Mouse (Mus musculus): ENCODE results near the gene Prok1. TPM values are rescaled to one million over a fixed set of nuclear protein-coding genes. Genes with fewer than 3 reads are reported as not detected.

The Prok1 gene
- polyA plus RNA-seq, 2 experiments = 0.03 TPM; not detected in 1

DNA sequence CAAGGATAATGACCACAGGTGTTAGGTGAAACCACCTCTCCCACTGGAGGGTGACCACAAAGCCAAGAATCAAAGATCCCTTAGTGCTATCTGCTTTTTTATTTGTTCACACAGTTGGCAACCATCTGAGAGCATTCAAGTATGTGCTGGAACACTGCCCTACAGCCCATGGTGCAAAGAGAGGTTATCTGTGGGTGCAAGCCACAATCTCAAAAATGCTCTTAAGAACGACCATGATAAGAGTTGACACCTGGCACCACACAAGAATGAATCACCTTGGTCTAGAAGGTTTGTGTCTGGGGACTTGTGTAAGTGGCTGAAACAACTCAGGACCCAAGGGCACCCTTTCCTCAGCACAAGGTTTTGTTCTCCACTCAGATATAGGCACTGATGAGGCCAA is 16.3 kb downstream of the Prok1 start:
- ATAC-seq (ENCODE audit: insufficient read depth) = no peak

DNA sequence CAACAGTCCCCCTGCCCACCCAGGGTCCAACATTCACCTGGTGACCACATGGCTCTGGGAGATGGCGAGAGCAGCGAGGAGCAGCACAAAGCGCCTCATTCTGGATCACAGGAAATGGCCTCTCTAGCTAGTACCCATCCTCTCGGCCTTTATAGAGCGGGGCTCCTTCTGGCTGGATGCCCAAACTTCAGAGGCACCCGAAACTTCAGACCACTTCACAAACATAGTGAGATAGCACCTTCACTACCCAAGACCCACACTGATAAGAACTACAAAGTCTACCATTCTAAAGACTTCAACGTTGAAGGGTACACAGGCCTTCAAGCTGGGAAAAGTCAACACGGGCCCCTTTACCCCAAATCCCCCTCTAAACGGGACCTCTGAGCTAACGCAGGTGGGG is 17.9 kb downstream of the Prok1 start, which contains the start of gene Cym:
Cym (minus strand) TSS at position 125 of the 400 bp plus-strand sequence.
- DNase-seq (ENCODE audit: low read depth in 3 of 3, low spot score in 3 of 3) (no peak), ATAC-seq (ENCODE audit: insufficient read depth) (no peak)
- Histone ChIP-seq H3K4me2 (ENCODE audit: low read depth) (no peak within 1 kb of the TSS), H3K4me3 (ENCODE audit: insufficient read depth in 1 of 2, low read depth in 2 of 2, low read length in 2 of 2) (no peak within 1 kb of the TSS), H3K9ac (replicated peaks) (no peak within 1 kb of the TSS), H3K9me3 (ENCODE audit: control insufficient read depth, low read length) (no peaks in the 10 kb centered on the region), H3K27ac (no peak within 1 kb of the TSS), H3K4me1 (replicated peaks; ENCODE audit: control insufficient read depth in 2 of 2, insufficient read depth in 2 of 2, low read length in 1 of 2) (no peaks in the 10 kb centered on the region), H3K27me3 (ENCODE audit: control insufficient read depth, insufficient read depth, low read length) (no peaks in the 10 kb centered on the region), H3K36me3 (replicated peaks; ENCODE audit: control insufficient read depth, insufficient read depth, low read depth) (no peaks in the 10 kb centered on the region)
- 58% methylated on average over 10 of the region's 10 CpGs for WGBS (ENCODE audit: insufficient replicate concordance)
- TF ChIP-seq CTCF (IDR thresholded peaks at IDR 0.05; ENCODE audit: low read depth) = no peak
- no peak for TF ChIP-seq EP300 (IDR thresholded peaks at IDR 0.05; ENCODE audit: low read depth)

More for the DNA sequence above, 16.3 kb downstream of the Prok1 start:
- Histone ChIP-seq H3K36me3 (replicated peaks; ENCODE audit: control insufficient read depth, insufficient read depth, low read depth) (no peaks in the 10 kb centered on the region), H3K9ac (replicated peaks) (no peak overlapping the region), H3K4me2 (ENCODE audit: low read depth) (no peak overlapping the region), H3K4me1 (replicated peaks; ENCODE audit: control insufficient read depth in 2 of 2, insufficient read depth in 2 of 2, low read length in 1 of 2) (no peaks in the 10 kb centered on the region), H3K27ac (no peak overlapping the region), H3K27me3 (ENCODE audit: control insufficient read depth, insufficient read depth, low read length) (no peaks in the 10 kb centered on the region), H3K4me3 (ENCODE audit: insufficient read depth in 1 of 2, low read depth in 2 of 2, low read length in 2 of 2) (no peak overlapping the region), H3K9me3 (ENCODE audit: control insufficient read depth, low read length) (no peaks in the 10 kb centered on the region)
- no peak for TF ChIP-seq CTCF (IDR thresholded peaks at IDR 0.05; ENCODE audit: low read depth)
- no peak for TF ChIP-seq EP300 (IDR thresholded peaks at IDR 0.05; ENCODE audit: low read depth)
- DNase-seq (ENCODE audit: low read depth in 3 of 3, low spot score in 3 of 3) = no peak
- WGBS (ENCODE audit: insufficient replicate concordance) = 36% methylated on average over 1 of the region's 1 CpGs

DNA sequence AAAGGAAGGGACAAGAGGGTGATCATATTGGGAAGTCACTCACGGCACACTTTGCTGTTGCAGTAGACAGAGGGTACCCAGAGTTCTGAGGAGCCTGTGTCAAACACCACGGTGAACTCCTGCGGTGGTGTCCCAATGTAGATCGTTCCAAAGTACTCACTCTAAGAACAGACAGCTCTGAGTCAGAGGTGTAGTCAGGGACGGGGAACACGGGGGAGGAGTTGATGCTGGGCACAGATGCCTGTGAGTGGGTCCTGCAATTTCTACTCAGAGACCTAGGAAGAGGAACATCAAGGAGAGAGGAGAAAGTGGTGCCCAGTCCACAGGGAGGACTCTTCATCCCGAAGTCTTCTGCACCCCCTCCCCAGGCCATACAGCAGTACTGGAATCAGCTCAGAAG is 20.9 kb downstream of the Prok1 start:
- no peak overlapping the region for H3K4me2 ChIP-seq (ENCODE audit: low read depth)
- no peak overlapping the region for H3K4me3 ChIP-seq (ENCODE audit: insufficient read depth in 1 of 2, low read depth in 2 of 2, low read length in 2 of 2)
- no peak overlapping the region for H3K27ac ChIP-seq
- no peak for DNase-seq (ENCODE audit: low read depth in 3 of 3, low spot score in 3 of 3)
- ATAC-seq (ENCODE audit: insufficient read depth) = no peak
- TF ChIP-seq CTCF (IDR thresholded peaks at IDR 0.05; ENCODE audit: low read depth) (no peak), EP300 (IDR thresholded peaks at IDR 0.05; ENCODE audit: low read depth) (no peak)
- H3K9me3 ChIP-seq (ENCODE audit: control insufficient read depth, low read length) = no peaks in the 10 kb centered on the region
- 65% methylated on average over 7 of the region's 7 CpGs for whole genome bisulfite sequencing (ENCODE audit: insufficient replicate concordance)
- H3K27me3 ChIP-seq (ENCODE audit: control insufficient read depth, insufficient read depth, low read length) = no peaks in the 10 kb centered on the region
- H3K36me3 ChIP-seq (replicated peaks; ENCODE audit: control insufficient read depth, insufficient read depth, low read depth) = no peaks in the 10 kb centered on the region
- no peak overlapping the region for H3K9ac ChIP-seq (replicated peaks)
- no peaks in the 10 kb centered on the region for H3K4me1 ChIP-seq (replicated peaks; ENCODE audit: control insufficient read depth in 2 of 2, insufficient read depth in 2 of 2, low read length in 1 of 2)

DNA sequence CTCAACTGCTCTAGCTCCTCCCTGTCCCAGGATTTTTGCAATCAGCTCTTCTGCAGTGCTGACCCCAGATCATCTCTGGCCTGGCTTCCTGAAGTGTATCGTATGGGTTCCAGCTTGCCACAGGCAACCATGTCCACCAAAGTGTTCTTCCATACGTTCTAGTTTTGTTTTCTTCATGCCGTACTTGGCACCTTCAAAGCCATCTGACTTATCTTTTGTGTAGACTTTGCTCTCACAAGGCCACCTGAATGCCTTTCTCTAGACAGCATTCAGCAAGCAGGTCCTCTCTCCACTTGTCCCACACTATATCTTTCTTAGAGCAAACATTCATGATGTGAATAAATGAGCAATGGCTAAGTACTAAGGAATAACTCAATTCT is 22.4 kb downstream of the Prok1 start:
- Histone ChIP-seq H3K9me3 (ENCODE audit: control insufficient read depth, low read length) (no peaks in the 10 kb centered on the region), H3K27ac (no peak overlapping the region), H3K36me3 (replicated peaks; ENCODE audit: control insufficient read depth, insufficient read depth, low read depth) (no peaks in the 10 kb centered on the region), H3K4me3 (ENCODE audit: insufficient read depth in 1 of 2, low read depth in 2 of 2, low read length in 2 of 2) (no peak overlapping the region), H3K4me1 (replicated peaks; ENCODE audit: control insufficient read depth in 2 of 2, insufficient read depth in 2 of 2, low read length in 1 of 2) (no peaks in the 10 kb centered on the region), H3K9ac (replicated peaks) (no peak overlapping the region), H3K4me2 (ENCODE audit: low read depth) (no peak overlapping the region), H3K27me3 (ENCODE audit: control insufficient read depth, insufficient read depth, low read length) (no peaks in the 10 kb centered on the region)
- DNase-seq (ENCODE audit: low read depth in 3 of 3, low spot score in 3 of 3) (no peak), ATAC-seq (ENCODE audit: insufficient read depth) (no peak)
- 51% methylated on average over 3 of the region's 3 CpGs for WGBS (ENCODE audit: insufficient replicate concordance)
- TF ChIP-seq CTCF (IDR thresholded peaks at IDR 0.05; ENCODE audit: low read depth) (no peak), EP300 (IDR thresholded peaks at IDR 0.05; ENCODE audit: low read depth) (no peak)

DNA sequence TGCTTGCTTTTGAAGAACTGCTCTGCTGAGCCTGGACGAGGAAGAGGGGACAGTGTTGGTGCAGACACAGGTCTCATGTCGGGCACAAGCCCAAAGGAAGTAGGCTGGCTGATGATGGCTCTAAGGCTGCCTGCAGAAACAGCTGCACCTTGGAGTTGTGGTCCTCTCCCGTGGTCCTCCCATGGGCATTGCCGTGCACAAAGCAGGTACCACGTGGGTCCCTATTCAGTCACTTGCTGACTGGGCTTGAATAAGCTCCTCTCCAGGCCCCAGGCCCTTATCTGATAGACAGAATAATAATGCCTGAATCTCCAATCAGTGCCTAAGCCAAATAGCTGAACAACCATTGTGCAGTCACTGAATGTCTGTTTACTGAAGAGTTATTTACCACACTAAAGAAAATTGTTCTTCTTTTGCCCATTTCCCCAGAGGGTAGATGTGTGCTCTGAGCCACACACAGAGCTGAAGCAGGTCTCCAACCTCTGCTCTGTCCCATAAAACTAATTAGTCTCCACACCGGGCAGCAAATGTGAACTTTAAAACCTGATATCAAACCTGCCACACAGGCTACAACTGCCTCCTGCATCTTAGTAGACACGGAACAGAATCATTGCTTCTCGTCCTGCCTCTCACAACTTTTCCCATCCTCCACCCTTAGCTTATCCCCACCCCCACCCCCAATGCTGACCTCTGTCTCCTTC is 23.0 kb downstream of the Prok1 start:
- no peak for ATAC-seq (ENCODE audit: insufficient read depth)
- Histone ChIP-seq H3K4me1 (replicated peaks; ENCODE audit: control insufficient read depth in 2 of 2, insufficient read depth in 2 of 2, low read length in 1 of 2) (no peaks in the 10 kb centered on the region), H3K9me3 (ENCODE audit: control insufficient read depth, low read length) (no peaks in the 10 kb centered on the region), H3K4me2 (ENCODE audit: low read depth) (no peak overlapping the region), H3K27ac (no peak overlapping the region), H3K4me3 (ENCODE audit: insufficient read depth in 1 of 2, low read depth in 2 of 2, low read length in 2 of 2) (no peak overlapping the region), H3K9ac (replicated peaks) (no peak overlapping the region), H3K36me3 (replicated peaks; ENCODE audit: control insufficient read depth, insufficient read depth, low read depth) (no peaks in the 10 kb centered on the region), H3K27me3 (ENCODE audit: control insufficient read depth, insufficient read depth, low read length) (no peaks in the 10 kb centered on the region)
- no peak for TF ChIP-seq CTCF (IDR thresholded peaks at IDR 0.05; ENCODE audit: low read depth)
- TF ChIP-seq EP300 (IDR thresholded peaks at IDR 0.05; ENCODE audit: low read depth) = no peak
- WGBS (ENCODE audit: insufficient replicate concordance) = 52% methylated on average over 8 of the region's 8 CpGs
- DNase-seq (ENCODE audit: low read depth in 3 of 3, low spot score in 3 of 3) = no peak

Data from liver, embryonic 14.5 days (tissue).